Mouse (Mus musculus): Measurements from ENCODE around the gene Eya2. TPM values are rescaled to one million over a fixed set of nuclear protein-coding genes. Genes with fewer than 3 reads are reported as not detected.

The Eya2 gene
- polyA plus RNA-seq, 1 experiment from 2014 or later, result 21.5 TPM

DNA sequence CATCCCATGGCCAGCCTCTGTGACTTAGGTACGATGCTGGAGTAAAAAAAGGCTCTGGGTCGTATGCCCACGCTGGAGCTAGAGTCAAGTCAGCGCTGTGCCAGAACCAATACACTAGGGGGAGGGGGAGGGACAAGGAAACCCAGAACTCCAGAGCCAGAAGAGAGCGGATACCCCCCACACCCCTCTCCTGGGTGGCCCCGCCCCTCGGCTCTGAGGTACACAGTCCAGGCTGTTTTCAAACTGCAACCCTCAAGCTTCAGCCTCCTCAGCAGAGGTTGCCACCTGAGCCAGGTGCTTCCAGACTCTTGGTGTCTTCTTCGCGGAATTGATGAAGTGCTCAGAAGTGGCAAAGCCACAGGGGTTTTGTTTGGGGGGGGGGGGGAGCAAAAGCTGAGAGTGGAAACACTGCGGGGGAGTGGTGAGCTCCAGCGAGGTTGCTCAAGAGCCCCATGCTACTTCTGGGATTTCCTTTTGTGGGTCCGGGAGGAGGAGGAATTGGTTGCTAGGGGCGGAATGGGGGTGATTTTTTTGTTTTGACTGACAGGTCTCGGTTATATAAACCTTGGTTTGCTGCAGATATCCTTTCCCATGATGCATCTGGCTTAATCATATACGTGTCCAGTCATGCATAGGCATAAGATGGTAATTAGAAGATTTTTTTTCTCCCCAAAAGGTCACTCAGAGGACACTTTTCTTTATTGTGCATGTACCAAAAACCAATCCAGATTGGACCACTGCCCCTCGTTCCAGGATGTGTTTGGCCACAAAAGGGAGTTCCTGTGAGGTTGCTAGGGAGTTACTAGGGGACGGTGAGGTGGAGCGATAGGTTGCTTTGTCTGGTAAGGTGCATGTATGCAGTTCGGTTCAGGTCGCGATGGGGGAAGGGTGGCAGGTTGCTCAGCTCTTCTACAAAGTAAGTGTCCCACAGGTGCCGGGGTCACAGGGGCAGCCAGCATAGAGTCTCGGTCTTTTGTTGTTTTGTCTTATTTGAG is 122.6 kb downstream of the Eya2 start:
- H3K4me1 ChIP-seq (ENCODE audit: control insufficient read depth, insufficient read depth, low read length), result no peaks in the 10 kb centered on the region
- no peak overlapping the region for H3K27ac ChIP-seq (replicated peaks; ENCODE audit: low read depth, low read length)
- H3K36me3 ChIP-seq (ENCODE audit: control insufficient read depth, insufficient read depth, low read length), result peaks cover 15% of the 10 kb centered on the region; the same call in 1 of the 2 replicates
- H3K4me2 ChIP-seq (ENCODE audit: low read depth, low read length), result no peak overlapping the region
- 68% methylated on average over 22 of the region's 23 CpGs for WGBS
- H3K27me3 ChIP-seq (replicated peaks; ENCODE audit: control insufficient read depth, insufficient read depth, low read length), result no peaks in the 10 kb centered on the region
- no peak overlapping the region for H3K9ac ChIP-seq (ENCODE audit: low read depth, low read length)
- H3K9me3 ChIP-seq (ENCODE audit: control insufficient read depth, low read length), result no peaks in the 10 kb centered on the region
- ATAC-seq (ENCODE audit: low read depth) (no peak; the same call in 1 of the 2 replicates), DNase-seq (ENCODE audit: low spot score) (peak; percentile 20)
- no peak overlapping the region for H3K4me3 ChIP-seq (ENCODE audit: low read depth, low read length)

DNA sequence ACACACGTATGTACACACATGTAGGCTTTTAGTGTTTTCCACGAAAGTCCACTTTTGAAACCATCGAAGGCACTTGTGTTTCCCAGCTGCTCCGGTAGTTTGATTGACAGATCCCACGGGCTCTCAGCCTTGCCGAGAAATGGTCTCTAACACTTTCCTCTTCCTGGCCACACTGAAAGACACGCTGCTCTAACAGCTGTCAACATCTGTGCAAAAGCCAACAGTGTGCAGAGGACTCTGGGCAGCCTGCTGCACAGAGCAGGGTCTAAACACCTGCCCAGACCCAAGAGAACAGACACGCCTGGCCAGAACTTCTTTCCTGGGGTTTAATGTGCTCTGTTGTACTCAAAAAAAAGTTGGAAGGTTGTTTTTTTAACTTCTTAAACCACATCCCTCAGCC is 124.5 kb downstream of the Eya2 start:
- ATAC-seq (ENCODE audit: low read depth) (peak; percentile 45; the same call in 1 of the 2 replicates), DNase-seq (ENCODE audit: low spot score) (peak; percentile 72)
- Histone ChIP-seq H3K9me3 (ENCODE audit: control insufficient read depth, low read length) (no peaks in the 10 kb centered on the region), H3K4me1 (ENCODE audit: control insufficient read depth, insufficient read depth, low read length) (no peaks in the 10 kb centered on the region), H3K27ac (replicated peaks; ENCODE audit: low read depth, low read length) (no peak overlapping the region), H3K36me3 (ENCODE audit: control insufficient read depth, insufficient read depth, low read length) (peaks cover 15% of the 10 kb centered on the region; the same call in 1 of the 2 replicates), H3K27me3 (replicated peaks; ENCODE audit: control insufficient read depth, insufficient read depth, low read length) (no peaks in the 10 kb centered on the region), H3K4me2 (ENCODE audit: low read depth, low read length) (no peak overlapping the region), H3K9ac (ENCODE audit: low read depth, low read length) (no peak overlapping the region), H3K4me3 (ENCODE audit: low read depth, low read length) (no peak overlapping the region)
- WGBS, result 54% methylated on average over 8 of the region's 8 CpGs

DNA sequence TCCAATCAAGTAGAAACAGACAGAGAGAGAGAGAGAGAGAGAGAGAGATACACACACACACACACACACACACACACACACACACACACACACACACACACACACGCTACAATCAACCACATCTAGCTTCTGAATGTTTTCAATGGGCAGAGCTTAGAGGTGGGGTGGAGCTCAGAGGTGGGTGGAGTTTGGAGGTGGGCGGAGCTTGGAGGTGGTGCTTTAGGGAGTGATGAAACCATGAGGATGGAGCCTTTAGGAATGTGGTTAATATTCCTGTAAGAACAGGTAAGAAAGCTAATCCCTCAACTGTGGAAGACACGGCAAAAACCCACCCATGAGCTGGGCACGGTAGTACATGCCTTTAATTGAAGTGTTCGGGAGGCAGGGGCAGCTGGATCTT is 127.1 kb downstream of the Eya2 start:
- no peak for ATAC-seq (ENCODE audit: low read depth)
- Histone ChIP-seq H3K4me2 (ENCODE audit: low read depth, low read length) (no peak overlapping the region), H3K36me3 (ENCODE audit: control insufficient read depth, insufficient read depth, low read length) (0 out of 2 replicates have a peak, but pooled peaks cover 6% of the 10 kb centered on the region), H3K9ac (ENCODE audit: low read depth, low read length) (no peak overlapping the region), H3K27me3 (replicated peaks; ENCODE audit: control insufficient read depth, insufficient read depth, low read length) (no peaks in the 10 kb centered on the region), H3K27ac (replicated peaks; ENCODE audit: low read depth, low read length) (no peak overlapping the region), H3K4me3 (ENCODE audit: low read depth, low read length) (no peak overlapping the region), H3K4me1 (ENCODE audit: control insufficient read depth, insufficient read depth, low read length) (no peaks in the 10 kb centered on the region), H3K9me3 (ENCODE audit: control insufficient read depth, low read length) (no peaks in the 10 kb centered on the region)
- DNase-seq (ENCODE audit: low spot score), result peak; percentile 31
- 74% methylated on average over 5 of the region's 5 CpGs for WGBS

DNA sequence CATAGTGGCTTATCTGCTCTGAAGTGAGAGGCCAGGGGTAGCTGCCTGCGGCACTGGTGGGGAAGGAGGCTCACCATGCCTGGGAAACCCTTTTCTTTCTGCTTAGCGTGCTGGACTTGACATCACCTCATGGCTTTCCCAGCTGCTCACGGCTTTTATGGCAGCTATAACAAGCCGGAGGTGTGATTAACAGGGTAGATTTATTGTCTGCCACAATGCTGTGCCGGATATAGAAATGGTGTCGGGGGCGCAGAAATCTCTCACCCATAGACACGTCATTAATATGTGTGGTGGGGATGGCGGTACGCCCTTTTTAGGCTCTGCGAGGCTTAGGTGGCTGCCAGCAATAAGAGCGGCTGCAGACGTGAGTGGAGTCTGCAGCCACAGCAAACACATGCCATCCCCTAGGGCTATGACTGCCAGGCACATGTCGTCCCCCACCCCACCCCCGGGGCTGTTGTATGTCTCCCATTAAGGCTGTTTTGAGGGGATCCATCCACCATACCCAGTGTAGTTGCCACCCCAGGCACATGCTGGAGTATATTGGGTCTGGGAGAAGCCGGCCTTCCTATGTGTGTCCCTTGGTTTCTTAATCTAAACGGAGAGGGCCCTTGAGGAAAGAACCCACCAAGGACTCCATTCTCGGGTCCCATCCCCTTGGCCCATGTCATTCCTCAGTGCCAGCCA is 137.9 kb downstream of the Eya2 start:
- Histone ChIP-seq H3K9me3 (ENCODE audit: control insufficient read depth, low read length) (no peaks in the 10 kb centered on the region), H3K4me1 (ENCODE audit: control insufficient read depth, insufficient read depth, low read length) (no peaks in the 10 kb centered on the region; the same call in 1 of the 2 replicates), H3K4me2 (ENCODE audit: low read depth, low read length) (no peak overlapping the region), H3K36me3 (ENCODE audit: control insufficient read depth, insufficient read depth, low read length) (0 out of 2 replicates have a peak, but pooled peaks cover 6% of the 10 kb centered on the region), H3K4me3 (ENCODE audit: low read depth, low read length) (no peak overlapping the region), H3K9ac (ENCODE audit: low read depth, low read length) (no peak overlapping the region), H3K27me3 (replicated peaks; ENCODE audit: control insufficient read depth, insufficient read depth, low read length) (no peaks in the 10 kb centered on the region), H3K27ac (replicated peaks; ENCODE audit: low read depth, low read length) (0 out of 2 replicates have a peak overlapping the region, but pooled peaks have one; percentile 28)
- WGBS, result 86% methylated on average over 18 of the region's 18 CpGs
- ATAC-seq (ENCODE audit: low read depth) (no peak), DNase-seq (ENCODE audit: low spot score) (no peak)

DNA sequence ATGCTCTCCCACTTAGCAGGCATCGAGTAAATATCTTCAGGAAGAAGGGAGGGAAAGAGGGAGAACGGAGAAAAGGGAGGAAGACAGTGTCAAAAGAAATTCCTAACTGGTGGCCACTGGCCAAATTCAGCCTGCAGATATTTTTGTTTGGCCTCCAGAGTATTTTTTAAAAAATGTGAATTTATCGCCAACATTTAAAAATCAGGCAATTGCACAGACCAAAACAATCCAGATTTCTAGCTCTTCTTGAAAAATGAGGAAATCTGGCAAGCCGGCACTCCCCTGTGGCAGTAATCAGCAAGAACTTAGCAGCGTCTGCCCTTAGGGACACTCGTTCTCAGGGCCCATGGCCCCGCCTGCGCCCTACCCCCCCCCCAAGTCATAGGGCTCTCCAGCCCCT is 138.9 kb downstream of the Eya2 start:
- no peak for ATAC-seq (ENCODE audit: low read depth)
- no peaks in the 10 kb centered on the region for H3K27me3 ChIP-seq (replicated peaks; ENCODE audit: control insufficient read depth, insufficient read depth, low read length)
- DNase-seq (ENCODE audit: low spot score), result peak; percentile 69
- 0 out of 2 replicates have a peak, but pooled peaks cover 4% of the 10 kb centered on the region for H3K36me3 ChIP-seq (ENCODE audit: control insufficient read depth, insufficient read depth, low read length)
- no peaks in the 10 kb centered on the region; the same call in 1 of the 2 replicates for H3K4me1 ChIP-seq (ENCODE audit: control insufficient read depth, insufficient read depth, low read length)
- H3K9ac ChIP-seq (ENCODE audit: low read depth, low read length), result no peak overlapping the region
- 0 out of 2 replicates have a peak overlapping the region, but pooled peaks have one; percentile 48 for H3K27ac ChIP-seq (replicated peaks; ENCODE audit: low read depth, low read length)
- no peaks in the 10 kb centered on the region for H3K9me3 ChIP-seq (ENCODE audit: control insufficient read depth, low read length)
- H3K4me3 ChIP-seq (ENCODE audit: low read depth, low read length), result no peak overlapping the region
- no peak overlapping the region for H3K4me2 ChIP-seq (ENCODE audit: low read depth, low read length)
- 59% methylated on average over 8 of the region's 8 CpGs for whole genome bisulfite sequencing

DNA sequence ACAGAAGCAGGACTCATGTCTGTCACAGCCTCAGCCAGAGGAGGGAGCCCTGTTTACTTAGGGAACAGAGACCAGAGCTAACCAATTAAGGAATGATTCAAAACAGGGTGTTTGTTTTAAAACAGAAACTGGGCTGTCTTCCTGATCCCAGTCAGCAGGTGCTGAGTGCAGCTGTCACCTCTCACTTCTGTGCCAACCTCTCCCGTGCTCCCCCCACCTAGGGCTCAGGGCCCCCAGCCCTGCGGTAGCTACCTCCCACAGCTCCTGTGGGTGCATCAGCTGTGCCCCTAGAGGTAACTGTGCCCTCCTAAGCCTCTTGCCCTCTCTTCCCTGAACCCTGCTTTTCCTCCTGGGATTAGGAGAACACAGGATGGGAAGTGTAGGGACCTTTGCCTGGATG is 141.5 kb downstream of the Eya2 start:
- peak; percentile 48 for DNase-seq (ENCODE audit: low spot score)
- Histone ChIP-seq H3K36me3 (ENCODE audit: control insufficient read depth, insufficient read depth, low read length) (no peaks in the 10 kb centered on the region), H3K27me3 (replicated peaks; ENCODE audit: control insufficient read depth, insufficient read depth, low read length) (no peaks in the 10 kb centered on the region), H3K4me1 (ENCODE audit: control insufficient read depth, insufficient read depth, low read length) (peaks cover 7% of the 10 kb centered on the region; the same call in 1 of the 2 replicates), H3K9ac (ENCODE audit: low read depth, low read length) (no peak overlapping the region), H3K27ac (replicated peaks; ENCODE audit: low read depth, low read length) (no peak overlapping the region), H3K9me3 (ENCODE audit: control insufficient read depth, low read length) (no peaks in the 10 kb centered on the region), H3K4me2 (ENCODE audit: low read depth, low read length) (no peak overlapping the region), H3K4me3 (ENCODE audit: low read depth, low read length) (no peak overlapping the region)
- peak; percentile 37; the same call in 1 of the 2 replicates for ATAC-seq (ENCODE audit: low read depth)
- WGBS, result 43% methylated on average over 2 of the region's 2 CpGs

DNA sequence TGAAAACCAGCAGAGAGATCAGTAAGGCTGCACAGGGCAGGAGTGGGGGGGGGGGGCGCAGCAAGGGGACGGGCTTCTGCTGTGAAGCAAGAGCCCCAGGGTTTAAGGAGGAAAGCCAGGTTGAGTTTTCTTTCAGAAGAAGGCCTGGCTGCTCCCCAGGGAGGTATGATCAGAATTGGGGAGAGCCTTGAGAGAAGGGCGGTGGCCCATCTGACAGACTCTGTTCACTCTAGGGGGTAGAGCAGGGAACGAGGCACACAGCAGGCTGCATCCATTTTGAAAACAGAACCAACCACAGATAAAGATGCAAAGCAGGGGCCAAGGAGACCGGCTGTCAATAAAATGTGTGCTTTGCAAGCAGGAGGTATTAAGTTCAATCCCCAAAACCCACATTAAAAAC is 145.5 kb downstream of the Eya2 start:
- ATAC-seq (ENCODE audit: low read depth) (no peak), DNase-seq (ENCODE audit: low spot score) (peak; percentile 71)
- Histone ChIP-seq H3K4me3 (ENCODE audit: low read depth, low read length) (no peak overlapping the region), H3K9me3 (ENCODE audit: control insufficient read depth, low read length) (no peaks in the 10 kb centered on the region), H3K4me1 (ENCODE audit: control insufficient read depth, insufficient read depth, low read length) (peaks cover 14% of the 10 kb centered on the region; the same call in 1 of the 2 replicates), H3K4me2 (ENCODE audit: low read depth, low read length) (no peak overlapping the region), H3K9ac (ENCODE audit: low read depth, low read length) (0 out of 2 replicates have a peak overlapping the region, but pooled peaks have one; percentile 15), H3K27me3 (replicated peaks; ENCODE audit: control insufficient read depth, insufficient read depth, low read length) (no peaks in the 10 kb centered on the region), H3K27ac (replicated peaks; ENCODE audit: low read depth, low read length) (peak overlapping the region; percentile 31), H3K36me3 (ENCODE audit: control insufficient read depth, insufficient read depth, low read length) (no peaks in the 10 kb centered on the region)
- WGBS, result 33% methylated on average over 3 of the region's 5 CpGs

DNA sequence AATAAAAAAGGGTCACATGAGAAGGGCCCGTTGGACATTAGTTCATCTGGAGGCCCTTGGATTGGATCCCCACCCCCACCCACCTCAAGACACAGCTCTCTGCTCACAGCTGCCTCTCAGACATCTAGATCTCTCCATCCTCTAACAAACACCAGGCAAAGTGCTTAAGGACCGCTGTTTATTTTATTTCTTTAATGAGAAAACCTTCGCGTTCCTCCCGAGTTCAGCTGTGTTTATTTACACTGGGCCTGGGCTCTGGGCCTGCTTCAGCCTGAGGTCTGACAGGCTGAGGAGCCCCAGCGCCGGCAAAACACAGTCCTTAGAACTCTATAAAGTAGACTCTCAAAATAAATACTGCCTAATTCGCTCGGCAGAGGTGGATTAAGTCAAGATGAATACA is 146.2 kb downstream of the Eya2 start:
- no peaks in the 10 kb centered on the region for H3K9me3 ChIP-seq (ENCODE audit: control insufficient read depth, low read length)
- ATAC-seq (ENCODE audit: low read depth) (peak; percentile 30; the same call in 1 of the 2 replicates), DNase-seq (ENCODE audit: low spot score) (peak; percentile 87)
- peaks cover 14% of the 10 kb centered on the region; the same call in 1 of the 2 replicates for H3K4me1 ChIP-seq (ENCODE audit: control insufficient read depth, insufficient read depth, low read length)
- peak overlapping the region; percentile 31 for H3K27ac ChIP-seq (replicated peaks; ENCODE audit: low read depth, low read length)
- H3K4me3 ChIP-seq (ENCODE audit: low read depth, low read length), result no peak overlapping the region
- H3K4me2 ChIP-seq (ENCODE audit: low read depth, low read length), result peak overlapping the region; percentile 23; the same call in 1 of the 2 replicates
- no peak overlapping the region for H3K9ac ChIP-seq (ENCODE audit: low read depth, low read length)
- whole genome bisulfite sequencing, result 10% methylated on average over 9 of the region's 9 CpGs
- no peaks in the 10 kb centered on the region for H3K36me3 ChIP-seq (ENCODE audit: control insufficient read depth, insufficient read depth, low read length)
- no peaks in the 10 kb centered on the region for H3K27me3 ChIP-seq (replicated peaks; ENCODE audit: control insufficient read depth, insufficient read depth, low read length)

Data from embryonic facial prominence, embryonic 14.5 days (tissue).